Mouse (Mus musculus) hematopoietic stem cell, adult 5-6 weeks (primary cell): ENCODE measurements around the gene Olfr222. TPM values are rescaled to one million over a fixed set of nuclear protein-coding genes. Genes with fewer than 3 reads are reported as not detected.

Experiments
- total RNA-seq: library from RNA; stranded (forward); fragments of 172-1452, 232-1000 nt; gene quantifications from 2 replicates; pipeline ENCODE4 v1.2.3, GENCODE M21; 2017

Gene Olfr222
- total RNA-seq, 1 experiment from 2014 or later, result not detected

Other genes starting within 250 kb of the Olfr222 start
- not detected in 2 replicates for gene Prss38, start 200.6 kb downstream of the Olfr222 start, total RNA-seq
- 5.3 and 7.8 TPM in 2 replicates for gene Jmjd4, start 126.2 kb downstream of the Olfr222 start, total RNA-seq
- 9.7 and 16.4 TPM in 2 replicates for gene Snap47, start 125.0 kb downstream of the Olfr222 start, total RNA-seq
- 5.9 and 7.9 TPM in 2 replicates for gene Zfp867, start 103.8 kb downstream of the Olfr222 start, total RNA-seq
- gene Zkscan17, start 49.5 kb downstream of the Olfr222 start, total RNA-seq, result 18.3 and 20.8 TPM in 2 replicates
- gene Nlrp3, start 34.7 kb downstream of the Olfr222 start, total RNA-seq, result 3.2 and 4.9 TPM in 2 replicates
- gene Olfr223, start 17.1 kb upstream of the Olfr222 start, total RNA-seq, result not detected in 2 replicates
- 128 and 142 TPM in 2 replicates for gene Mprip, start 85.1 kb upstream of the Olfr222 start, total RNA-seq
- 3.7 and 4.4 TPM in 2 replicates for gene Pld6, start 211.4 kb upstream of the Olfr222 start, total RNA-seq
- 24.5 and 27.3 TPM in 2 replicates for gene Flcn, start 233.8 kb upstream of the Olfr222 start, total RNA-seq